Comparison of ENCODE assay signal across 14 mouse cellular contexts in the genomic region with DNA sequence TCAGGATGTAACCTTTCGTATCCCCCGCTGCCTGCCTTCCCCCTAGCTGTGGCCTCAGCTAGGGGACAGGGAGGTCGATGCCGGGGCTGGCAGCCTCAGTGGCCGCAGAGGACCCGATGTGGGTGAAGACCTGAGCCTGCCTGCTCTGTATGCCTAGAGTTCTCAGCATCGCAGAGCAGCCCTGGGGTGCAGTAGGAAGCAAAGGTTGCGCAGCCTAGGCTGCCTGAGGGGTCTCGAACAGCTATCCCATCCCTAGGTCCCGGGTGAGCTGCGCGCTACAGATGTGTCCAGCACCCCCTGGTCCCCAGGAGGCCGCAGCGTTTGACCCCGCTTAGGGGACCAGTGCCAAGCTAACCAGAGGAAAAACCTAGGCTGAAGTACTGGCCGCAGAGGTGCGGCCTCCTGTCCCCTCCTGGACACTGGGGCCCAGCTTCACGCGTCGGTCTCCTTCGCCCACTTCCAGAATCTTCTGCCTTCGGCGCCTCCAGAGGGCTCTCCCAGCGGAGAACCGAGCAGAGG. TPM values are rescaled to one million over a fixed set of nuclear protein-coding genes. Genes with fewer than 3 reads are reported as not detected.
DNase-seq lines count a peak whose midpoint lies in the region; ATAC-seq lines count a peak whose summit lies in the region.
"Had no signal": no experiment of that assay in that cellular context is flagged by ENCODE, and none has a peak within 500 bp of the region (broad histone marks: within the 10 kb centered on the region; RNA-seq: fewer than 3 reads in every experiment).

No protein-coding gene starts in this region.

- H3K4me2 ChIP-seq in forebrain, embryonic 12.5 days: no peak overlapping the region
- 0 out of 2 replicates have a peak overlapping the region, but pooled peaks have one; percentile 25 for H3K4me2 ChIP-seq in liver, embryonic 16.5 days (ENCODE audit: low read depth, low read length)

- H3K9ac ChIP-seq in forebrain, embryonic 12.5 days: no peak overlapping the region
- no peak overlapping the region for H3K9ac ChIP-seq in liver, embryonic 16.5 days (ENCODE audit: low read depth, low read length)

- no peak overlapping the region for H3K27ac ChIP-seq in forebrain, embryonic 10.5 days
- H3K27ac ChIP-seq in forebrain, embryonic 12.5 days: no peak overlapping the region
- H3K27ac ChIP-seq in liver, embryonic 16.5 days (ENCODE audit: low read length): no peak overlapping the region

- ATAC-seq in forebrain, embryonic 12.5 days (ENCODE audit: low FRiP score): no peak
- no peak for ATAC-seq in liver, embryonic 16.5 days (ENCODE audit: low read depth)
- no peak for ATAC-seq in inflammation-experienced regulatory T-cells, adult 6 months
- no peak for ATAC-seq in frontal cortex, adult (ENCODE audit: low TSS enrichment)

- H3K27me3 ChIP-seq in forebrain, embryonic 10.5 days (ENCODE audit: poor library complexity, severe bottlenecking): peaks cover 100% of the 10 kb centered on the region
- peaks cover 94% of the 10 kb centered on the region for H3K27me3 ChIP-seq in forebrain, embryonic 12.5 days
- peaks cover 89% of the 10 kb centered on the region for H3K27me3 ChIP-seq in liver, embryonic 16.5 days (ENCODE audit: control insufficient read depth, insufficient read depth, low read depth, low read length)

- H3K9me3 ChIP-seq in forebrain, embryonic 10.5 days: no peaks in the 10 kb centered on the region
- no peaks in the 10 kb centered on the region for H3K9me3 ChIP-seq in forebrain, embryonic 12.5 days
- no peaks in the 10 kb centered on the region for H3K9me3 ChIP-seq in liver, embryonic 16.5 days (replicated peaks; ENCODE audit: control insufficient read depth, low read length)

- under 1% methylated on average over 25 of the region's 25 CpGs for WGBS in forebrain, embryonic 10.5 days
- under 1% methylated on average over 25 of the region's 25 CpGs for WGBS in forebrain, embryonic 12.5 days
- WGBS in liver, embryonic 16.5 days (ENCODE audit: insufficient replicate concordance): 3% methylated on average over 25 of the region's 25 CpGs

- DNase-seq in forebrain, embryonic 10.5 days (ENCODE audit: extremely low spot score, low spot score): peak; percentile 61
- peak; percentile 37 for DNase-seq in testis, postnatal 10 days (ENCODE audit: low spot score)
- DNase-seq in testis, postnatal 14 days (ENCODE audit: low spot score): no peak
- DNase-seq in frontal cortex, postnatal 25 days (ENCODE audit: low spot score in 2 of 2): no peak
- DNase-seq: adrenal gland, postnatal 14 days; cerebellum, postnatal 25 days; kidney, postnatal 25 days; thymus, postnatal 36 days had no signal

- H3K36me3 ChIP-seq in forebrain, embryonic 10.5 days (replicated peaks): no peaks in the 10 kb centered on the region
- H3K36me3 ChIP-seq in forebrain, embryonic 12.5 days (replicated peaks): no peaks in the 10 kb centered on the region
- no peaks in the 10 kb centered on the region for H3K36me3 ChIP-seq in liver, embryonic 16.5 days (ENCODE audit: control insufficient read depth, insufficient read depth)

- peak overlapping the region; percentile 25 for H3K4me3 ChIP-seq in forebrain, embryonic 10.5 days
- H3K4me3 ChIP-seq in forebrain, embryonic 12.5 days (replicated peaks): no peak overlapping the region
- no peak overlapping the region for H3K4me3 ChIP-seq in liver, embryonic 16.5 days (ENCODE audit: low read depth, low read length)

- peaks cover 35% of the 10 kb centered on the region for H3K4me1 ChIP-seq in forebrain, embryonic 10.5 days
- H3K4me1 ChIP-seq in forebrain, embryonic 12.5 days: peaks cover 9% of the 10 kb centered on the region
- no peaks in the 10 kb centered on the region; the same call in 1 of the 2 replicates for H3K4me1 ChIP-seq in liver, embryonic 16.5 days (ENCODE audit: control insufficient read depth, low read depth, low read length)

RNA-seq across cellular contexts. Expression of a gene that starts 7.6 kb away (rescaled TPM):
- 0.92 and 1.2 TPM in 2 replicates for polyA plus RNA-seq in forebrain, embryonic 10.5 days (2016; fragmentation: Nextera tagmentation; extraction: Ambion mirVana)
- 2.7 TPM in 2 replicates for polyA plus RNA-seq in forebrain, embryonic 12.5 days (2016; fragmentation: Nextera tagmentation; extraction: Ambion mirVana)
- 2.4 and 2.6 TPM in 2 replicates for polyA plus RNA-seq in liver, embryonic 16.5 days (2015; fragmentation: Nextera tagmentation; extraction: Ambion mirVana)
- not detected for polyA plus RNA-seq in inflammation-experienced regulatory T-cells, adult 6 months (2017; shearing (Covaris generic))
- polyA plus RNA-seq: heart, embryonic 14.5 days; small intestine, adult 2 months had no signal

Comparison
In these comparisons a context has a peak if more than half of its experiments do, and no peak if none do; other contexts are left out.
1. DNase-seq: peak in forebrain, embryonic 10.5 days (single experiment) and testis, postnatal 10 days (single experiment); none in testis, postnatal 14 days (single experiment) and frontal cortex, postnatal 25 days (0 of 2).